Mouse (Mus musculus) induced T-regulatory cell, adult 2 months (primary cell): ENCODE results near the gene Bdp1.
A peak's percentile ranks its signal among the peaks of the same experiment; 100 is the strongest.

Source experiments
- DNase-seq: peaks from one replicate; pipeline ENCODE4 v3.0.0-alpha.2; 2012; ENCODE audit warnings: low read depth

Gene Bdp1

GRCm38 (mm10) chr13:100001790-100002196 lies 102.1 kb downstream of the Bdp1 start:
- DNase-seq = peak; percentile 78

- DNase-seq = no peak
Observed at GRCm38 (mm10) chr13:99999078-99999477, 104.8 kb downstream of the Bdp1 start.

GRCm38 (mm10) chr13:99998099-99998498 lies 105.8 kb downstream of the Bdp1 start:
- DNase-seq = peak; percentile 13

GRCm38 (mm10) chr13:99989592-99989991 lies 114.3 kb downstream of the Bdp1 start:
- no peak for DNase-seq

- DNase-seq = no peak
Observed at GRCm38 (mm10) chr13:99983320-99983719, 120.5 kb downstream of the Bdp1 start.

- DNase-seq = no peak
Observed at GRCm38 (mm10) chr13:99979406-99979805, 124.5 kb downstream of the Bdp1 start.

- no peak for DNase-seq
Observed at GRCm38 (mm10) chr13:99970089-99970488, 133.8 kb downstream of the Bdp1 start.
